Mouse (Mus musculus): ENCODE results near the gene Gnl1.
A peak's percentile ranks its signal among the peaks of the same experiment; 100 is the strongest.
"Not testable (repeated sequence)": the region's sequence is repeated elsewhere in the genome, so short reads cannot be mapped to it uniquely, and the experiment has no call there.

The Gnl1 gene

GRCm38 (mm10) chr17:35979401-35980362, at the start of gene Gnl1, which contains the start of gene Prr3:
Gene Gnl1 (plus strand): TSS chr17:35979851.
Gene Prr3 (minus strand): TSS chr17:35980236.
- peak; percentile 94 for DNase-seq (ENCODE audit: low read depth, low spot score)

GRCm38 (mm10) chr17:35930627-35931026, 49.0 kb upstream of the Gnl1 start:
- DNase-seq (ENCODE audit: low read depth, low spot score) = peak; percentile 3

DNA sequence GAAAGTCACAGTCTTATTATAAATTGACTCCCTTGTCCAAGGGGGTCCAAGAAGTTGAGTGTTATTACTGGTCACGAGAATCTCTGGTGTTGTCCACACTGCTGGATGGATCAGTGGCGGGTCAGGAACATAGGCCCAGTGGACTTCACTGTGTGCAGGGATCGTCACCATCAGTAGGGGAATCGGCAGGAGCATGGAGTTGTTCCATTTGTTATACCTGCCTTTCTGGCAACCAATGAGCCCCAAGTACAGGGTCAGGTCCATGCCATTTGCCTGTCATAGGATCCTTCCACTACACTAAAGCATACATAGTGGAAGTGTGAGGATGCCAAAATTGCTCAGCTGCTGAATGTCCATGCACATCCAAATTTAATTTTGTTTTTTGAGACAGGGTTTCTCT, 47.0 kb upstream of the Gnl1 start:
- no peak for DNase-seq (ENCODE audit: low read depth, low spot score)

DNA sequence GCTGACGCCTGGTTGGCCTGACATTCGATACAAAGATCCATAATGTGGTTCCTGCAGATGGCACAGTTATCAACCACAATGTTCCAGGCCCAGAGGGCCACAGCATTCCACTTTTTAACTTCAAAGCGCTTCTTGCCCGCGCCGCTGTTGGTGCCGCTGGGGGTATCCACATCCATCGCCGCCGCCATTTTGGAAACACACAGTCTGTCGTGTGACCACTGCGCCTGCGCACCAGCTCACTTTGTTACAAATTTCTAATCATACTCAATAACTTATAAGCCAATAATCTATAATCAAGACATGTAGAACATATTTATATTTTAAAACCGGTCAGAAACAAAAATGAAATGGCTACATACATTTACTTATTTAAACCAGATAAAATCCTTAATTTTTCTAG, 43.9 kb upstream of the Gnl1 start:
- DNase-seq (ENCODE audit: low read depth, low spot score) = not testable (repeated sequence)

DNA sequence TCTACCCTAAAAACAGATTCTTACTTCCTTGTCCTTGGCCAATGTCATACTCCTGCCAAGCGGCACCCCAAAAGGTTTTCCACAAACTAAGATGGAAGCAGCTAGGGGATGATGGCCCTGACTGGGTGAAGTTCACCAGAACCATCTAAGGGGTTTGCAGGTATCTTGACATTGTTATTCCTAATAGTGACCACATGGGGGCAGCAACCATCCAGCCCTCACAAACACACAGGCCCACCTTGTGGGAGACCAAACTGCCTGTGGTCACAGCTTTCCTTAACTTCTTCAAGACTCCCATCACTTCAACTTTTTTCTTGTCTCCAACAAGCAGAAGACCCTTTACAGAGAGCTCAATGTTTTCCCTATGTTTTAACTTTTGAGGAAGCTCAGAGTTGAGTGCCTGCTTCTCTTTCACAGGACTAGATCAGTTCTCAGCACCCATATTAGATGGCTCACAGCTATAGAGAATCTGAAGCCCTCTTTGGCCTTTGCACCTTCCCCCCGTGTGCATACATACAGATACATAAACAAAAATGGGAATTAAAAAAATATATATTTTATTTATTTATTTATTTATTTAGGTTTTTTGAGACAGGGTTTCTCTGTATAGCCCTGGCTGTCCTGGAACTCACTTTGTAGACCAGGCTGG, 41.8 kb upstream of the Gnl1 start:
- DNase-seq (ENCODE audit: low read depth, low spot score) = peak; percentile 78

GRCm38 (mm10) chr17:35939108-35939507, 40.5 kb upstream of the Gnl1 start:
- DNase-seq (ENCODE audit: low read depth, low spot score) = no peak

DNA sequence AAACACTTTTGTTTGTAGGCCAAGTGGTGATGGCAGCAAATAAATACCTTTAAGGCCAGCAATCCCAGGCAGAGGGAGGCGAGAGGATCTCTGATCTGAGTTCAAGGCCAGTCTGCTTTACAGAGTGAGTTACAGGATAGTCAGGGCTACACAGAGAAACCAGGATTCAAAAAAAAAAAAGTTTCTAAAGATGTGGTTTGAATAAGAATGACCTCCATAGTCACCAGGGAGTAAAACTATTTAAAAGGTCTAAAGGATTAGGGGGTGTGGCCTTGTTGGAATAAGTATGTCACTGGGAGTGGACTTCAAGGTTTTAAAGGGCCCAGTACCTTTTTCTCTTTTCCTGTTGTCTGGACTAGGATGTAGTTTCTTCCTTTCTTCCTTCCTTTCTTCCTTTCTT, 39.7 kb upstream of the Gnl1 start:
- no peak for DNase-seq (ENCODE audit: low read depth, low spot score)

DNA sequence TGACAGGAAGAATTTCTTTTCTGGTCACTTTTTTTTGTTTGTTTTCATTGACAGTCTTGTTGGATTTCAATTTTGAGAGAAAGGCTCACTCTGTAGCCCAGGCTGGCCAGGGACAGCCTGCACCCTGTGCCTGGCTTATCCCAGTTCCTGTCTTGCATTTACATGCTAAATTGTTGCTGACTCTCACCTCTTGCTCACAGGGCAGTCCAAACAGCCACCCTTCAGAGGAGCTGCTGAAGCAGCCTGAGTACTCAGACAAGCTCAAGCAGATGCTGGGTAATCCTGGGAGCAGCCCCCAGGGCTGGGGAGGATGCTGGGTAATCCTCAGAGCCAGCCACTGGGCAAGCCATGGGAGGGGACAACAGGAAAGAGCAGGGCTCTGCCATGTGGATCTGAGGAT, 28.7 kb upstream of the Gnl1 start:
- DNase-seq (ENCODE audit: low read depth, low spot score) = not testable (repeated sequence)

DNA sequence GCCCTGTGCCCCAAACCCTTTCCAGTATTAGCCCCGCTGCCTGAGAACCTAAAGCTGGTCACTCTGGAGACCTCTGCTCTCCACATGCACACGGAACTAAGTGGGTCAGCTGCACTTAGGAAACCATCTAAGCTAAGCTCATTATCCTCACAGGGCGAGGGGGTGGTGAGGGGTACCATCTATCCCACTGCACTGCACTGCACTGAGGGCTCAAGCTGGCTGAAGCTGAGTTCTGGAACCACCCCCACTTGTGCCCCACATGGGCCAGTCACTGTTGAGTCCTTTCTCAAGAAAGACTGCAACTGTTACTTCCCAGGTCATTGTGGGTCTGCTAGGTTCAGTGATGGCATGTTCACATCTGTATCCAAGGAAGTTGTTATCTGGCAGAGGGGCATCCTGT, 27.1 kb upstream of the Gnl1 start:
- DNase-seq (ENCODE audit: low read depth, low spot score) = not testable (repeated sequence)

GRCm38 (mm10) chr17:35954665-35955064, 25.0 kb upstream of the Gnl1 start:
- no peak for DNase-seq (ENCODE audit: low read depth, low spot score)

DNA sequence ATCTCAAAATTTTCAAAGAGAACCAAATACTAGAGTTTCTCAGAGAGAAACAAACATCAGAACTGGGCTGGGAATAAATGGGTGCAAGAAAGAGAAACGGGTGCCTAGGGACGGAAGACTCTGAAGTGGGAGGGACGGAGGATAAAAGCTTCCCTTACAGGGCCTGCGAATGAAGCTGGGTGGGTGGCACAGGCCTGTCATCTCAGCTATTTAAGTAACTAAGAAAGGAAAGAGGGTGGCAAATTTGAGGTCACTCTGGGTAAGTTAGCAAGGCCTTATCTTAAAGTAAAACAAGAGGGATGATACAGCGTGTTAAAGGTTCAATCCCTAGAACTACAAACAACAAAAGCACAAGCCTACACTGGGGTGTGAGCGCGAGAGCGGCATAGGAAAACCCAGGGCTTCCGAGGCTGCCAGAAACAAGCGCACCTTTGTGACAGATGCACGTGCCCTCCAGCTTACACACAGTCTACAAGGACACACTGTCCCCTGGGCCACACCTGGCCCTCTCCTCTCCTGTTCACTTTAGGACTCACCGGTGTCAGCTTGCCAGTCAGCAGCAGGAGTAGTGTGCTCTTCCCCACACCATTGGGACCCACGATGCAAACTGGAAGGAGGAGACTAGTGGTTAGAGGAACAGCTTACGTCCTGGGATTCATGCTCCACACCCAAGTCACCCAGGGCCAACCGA, 21.0 kb upstream of the Gnl1 start:
- DNase-seq (ENCODE audit: low read depth, low spot score) = no peak

DNA sequence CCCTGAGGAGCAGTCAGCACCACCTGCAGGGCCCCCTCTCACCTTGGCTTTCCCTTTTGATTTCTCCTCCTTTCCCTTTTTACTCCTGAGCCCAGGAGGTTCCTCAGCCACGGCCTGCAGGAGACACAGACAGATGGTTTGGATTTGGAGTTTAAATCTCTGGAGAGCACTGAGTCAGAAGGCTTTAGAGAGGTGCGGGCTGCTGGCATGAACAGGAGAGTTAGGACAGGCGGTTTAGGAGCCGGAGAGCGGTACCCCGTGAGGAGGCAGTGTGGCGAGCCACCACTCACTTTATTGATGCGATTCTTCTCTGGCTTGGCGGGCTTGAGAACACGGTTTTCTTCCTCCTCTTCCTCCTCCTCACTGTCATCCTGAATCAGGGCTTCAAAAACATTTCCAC, 16.4 kb upstream of the Gnl1 start:
- no peak for DNase-seq (ENCODE audit: low read depth, low spot score)

GRCm38 (mm10) chr17:35967621-35968020, 12.0 kb upstream of the Gnl1 start:
- DNase-seq (ENCODE audit: low read depth, low spot score) = no peak

- DNase-seq (ENCODE audit: low read depth, low spot score) = peak; percentile 98
Measured at GRCm38 (mm10) chr17:35969418-35970389, 9.9 kb upstream of the Gnl1 start, which contains the start of gene Abcf1. Gene Abcf1 (minus strand): TSS chr17:35969761.

- peak; percentile 53 for DNase-seq (ENCODE audit: low read depth, low spot score)
Measured at GRCm38 (mm10) chr17:35972131-35972530, 7.5 kb upstream of the Gnl1 start.

GRCm38 (mm10) chr17:35978811-35979400, 745 bp upstream of the Gnl1 start:
- no peak for DNase-seq (ENCODE audit: low read depth, low spot score)

DNA sequence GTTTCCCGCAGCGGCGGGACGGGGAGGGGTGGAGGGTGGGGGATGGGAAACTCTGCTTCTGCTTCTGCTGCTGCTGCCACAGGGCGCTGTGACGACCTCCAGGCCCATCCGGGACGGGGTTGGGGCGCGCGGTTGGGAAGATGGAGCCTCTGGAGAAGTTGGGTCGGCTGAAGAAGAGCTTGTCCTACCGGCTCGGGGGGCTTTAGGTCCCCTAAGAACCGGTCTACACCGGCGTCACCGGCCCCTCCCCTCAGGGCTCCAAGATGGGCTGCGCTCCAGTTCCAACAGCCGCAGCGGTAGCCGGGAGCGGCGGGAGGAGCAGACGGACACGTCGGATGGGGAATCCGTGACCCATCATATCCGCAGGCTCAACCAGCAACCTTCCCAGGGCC, 708 bp downstream of the Gnl1 start:
- DNase-seq (ENCODE audit: low read depth, low spot score) = no peak

DNA sequence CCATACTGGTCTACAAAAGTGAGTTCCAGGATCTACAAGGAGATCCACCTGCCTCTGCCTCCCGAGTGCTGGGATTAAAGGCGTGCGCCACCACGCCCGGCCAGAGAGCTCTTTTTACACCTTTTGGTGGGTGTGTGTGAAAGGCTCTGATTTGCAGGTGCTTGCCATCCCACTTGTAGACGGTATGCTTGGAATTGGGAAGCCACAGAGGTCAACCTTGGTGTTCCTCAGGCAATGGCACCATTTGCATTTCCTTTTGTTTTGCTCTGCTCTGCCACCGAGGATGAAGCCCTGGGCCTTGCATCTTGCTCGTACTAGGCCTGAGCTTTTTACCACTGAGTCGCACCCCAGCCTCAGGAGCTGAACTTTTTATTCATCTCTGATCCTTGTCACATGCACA, 2.1 kb downstream of the Gnl1 start:
- DNase-seq (ENCODE audit: low read depth, low spot score) = no peak

- DNase-seq (ENCODE audit: low read depth, low spot score) = no peak
Measured at GRCm38 (mm10) chr17:35991781-35992180, 12.1 kb downstream of the Gnl1 start.

- DNase-seq (ENCODE audit: low read depth, low spot score) = peak; percentile 91
Measured at GRCm38 (mm10) chr17:35993675-35994074, 14.0 kb downstream of the Gnl1 start.
